Mouse (Mus musculus) stomach, embryonic 15.5 days (tissue): ENCODE data around the gene Bicra. TPM values are rescaled to one million over a fixed set of nuclear protein-coding genes. Genes with fewer than 3 reads are reported as not detected.
A peak's percentile ranks its signal among the peaks of the same experiment; 100 is the strongest.

ENCODE experiments used
- ATAC-seq: fragments of 200-750 bp; cut with Nextera tagmentation; 2 replicates; pipeline ENCODE4 v1.8.0; 2017; ENCODE audit warnings: low read depth, moderate number of reproducible peaks, moderate TSS enrichment; ENCODE audit not compliant: insufficient read depth, low FRiP score
- H3K27ac ChIP-seq: fragments of 300-500 bp; sonication (generic); 2 replicates; pipeline ENCODE4 v1.5.1; 2015; ENCODE audit warnings: mild to moderate bottlenecking, inconsistent platforms
- H3K27me3 ChIP-seq: fragments of 300-500 bp; sonication (generic); replicated peaks from 2 replicates; pipeline ENCODE4 v1.6.1; 2015; ENCODE audit warnings: inconsistent platforms
- H3K36me3 ChIP-seq: fragments of 300-500 bp; sonication (generic); 2 replicates; pipeline ENCODE4 v1.6.1; 2015; ENCODE audit warnings: inconsistent platforms
- H3K4me1 ChIP-seq: fragments of 300-500 bp; sonication (generic); 2 replicates; pipeline ENCODE4 v1.6.1; 2015; ENCODE audit warnings: inconsistent platforms
- H3K4me2 ChIP-seq: fragments of 300-500 bp; sonication (generic); 2 replicates; pipeline ENCODE4 v1.6.1; 2015; ENCODE audit warnings: mild to moderate bottlenecking, inconsistent platforms
- H3K4me3 ChIP-seq: fragments of 300-500 bp; sonication (generic); replicated peaks from 2 replicates; pipeline ENCODE4 v1.5.1; 2015; ENCODE audit warnings: inconsistent platforms
- H3K9ac ChIP-seq: fragments of 300-500 bp; sonication (generic); 2 replicates; pipeline ENCODE4 v1.6.1; 2015; ENCODE audit warnings: inconsistent platforms
- H3K9me3 ChIP-seq: fragments of 300-500 bp; sonication (generic); 2 replicates; pipeline ENCODE4 v1.6.1; 2016; ENCODE audit warnings: inconsistent platforms
- WGBS: fragments of 180-500 bp; shearing (Covaris S2); methylation state at CpG from one replicate; pipeline ENCODE4 v1.1.7; 2015; 5-methylcytosine and 5-hydroxymethylcytosine counted together
- polyA plus RNA-seq: library from polyadenylated mRNA; unstranded; fragments of >200 nt; fragmentation: Nextera tagmentation; extraction: Ambion mirVana; gene quantifications from 2 replicates; pipeline ENCODE4 v1.2.1, GENCODE M21; 2015

The Bicra gene
- 5.8 and 7.2 TPM in 2 replicates for polyA plus RNA-seq

DNA sequence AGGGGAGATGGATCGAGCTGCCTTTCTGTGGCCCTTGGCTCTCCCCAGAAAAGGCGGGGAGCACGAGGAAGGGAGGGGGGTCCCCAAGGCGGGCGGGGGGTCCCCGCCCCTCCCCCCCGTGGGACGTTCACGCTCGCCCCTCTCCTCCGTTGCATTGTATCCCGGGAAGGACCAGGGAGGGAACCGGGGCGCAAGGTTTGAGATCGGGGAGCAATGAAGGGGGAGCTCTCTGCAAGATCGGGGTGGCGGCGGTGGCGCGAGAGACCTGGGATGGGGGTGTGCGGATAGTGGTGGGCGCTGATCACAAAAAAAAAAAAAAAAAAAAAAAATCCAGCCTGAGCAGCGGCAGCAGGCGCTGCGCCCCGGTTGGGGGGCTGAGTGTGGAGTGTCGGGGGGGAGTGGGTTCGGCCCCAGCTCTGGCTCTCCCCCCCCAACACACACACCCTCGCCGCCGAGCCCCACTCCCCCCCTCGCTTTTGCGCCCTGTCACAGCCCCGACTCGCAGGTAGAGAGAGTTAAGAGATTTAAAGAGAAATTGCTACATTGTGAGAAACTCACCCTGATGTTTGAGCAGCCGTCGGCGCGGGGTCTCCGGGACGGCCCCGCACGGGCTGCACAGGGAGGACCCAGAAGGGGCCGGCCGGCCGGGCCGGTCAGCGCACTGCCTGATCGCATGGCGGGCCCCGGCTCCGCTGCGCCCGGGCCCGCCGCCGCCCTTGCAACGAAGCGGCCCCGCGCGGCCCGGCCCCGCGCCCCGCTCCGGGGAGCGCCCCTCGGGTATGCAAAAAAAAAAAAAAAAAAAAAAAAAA, at the start of gene Bicra:
Gene Bicra (minus strand): TSS at position 584 of the 809 bp plus-strand sequence.
- Histone ChIP-seq H3K27ac (peak within 1 kb of the TSS; percentile 97), H3K4me3 (peak within 1 kb of the TSS; percentile 85), H3K27me3 (no peaks in the 10 kb centered on the region), H3K36me3 (no peaks in the 10 kb centered on the region), H3K9me3 (no peaks in the 10 kb centered on the region), H3K4me2 (peak within 1 kb of the TSS; percentile 83), H3K9ac (peak within 1 kb of the TSS; percentile 99), H3K4me1 (peaks cover 44% of the 10 kb centered on the region)
- under 1% methylated on average over 65 of the region's 69 CpGs for WGBS
- peak; percentile 45 for ATAC-seq

- no peak overlapping the region for H3K4me2 ChIP-seq
- no peak overlapping the region for H3K4me3 ChIP-seq
- 66% methylated on average over 3 of the region's 3 CpGs for WGBS
- ATAC-seq: no peak
- H3K27me3 ChIP-seq: no peaks in the 10 kb centered on the region
- peaks cover 7% of the 10 kb centered on the region for H3K4me1 ChIP-seq
- no peak overlapping the region for H3K9ac ChIP-seq
- no peaks in the 10 kb centered on the region for H3K9me3 ChIP-seq
- no peak overlapping the region for H3K27ac ChIP-seq
- H3K36me3 ChIP-seq: no peaks in the 10 kb centered on the region
These were observed 46.9 kb upstream of the Bicra start for GRCm38 (mm10) chr7:16094592-16094991.

DNA sequence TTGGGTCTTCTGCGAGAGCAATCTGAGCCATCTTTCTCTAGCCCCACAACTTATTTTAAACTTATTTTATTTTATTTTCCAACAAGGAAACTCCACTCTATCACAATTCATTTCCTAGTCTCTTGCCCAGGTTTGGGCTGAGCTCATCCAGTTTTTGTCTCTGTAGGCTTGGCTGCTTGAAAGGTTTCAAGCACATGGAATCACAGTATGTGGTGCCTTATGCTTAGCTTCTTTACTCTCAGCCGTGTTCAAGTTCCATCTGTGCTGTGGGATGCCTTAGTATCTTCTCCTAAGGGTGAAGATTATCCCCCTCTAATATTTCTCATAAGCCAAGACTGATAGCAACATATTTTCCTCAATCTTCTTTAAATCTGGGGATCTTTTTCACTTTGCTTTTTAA, 39.9 kb upstream of the Bicra start:
- Histone ChIP-seq H3K9me3 (no peaks in the 10 kb centered on the region), H3K4me1 (no peaks in the 10 kb centered on the region), H3K27me3 (no peaks in the 10 kb centered on the region), H3K27ac (no peak overlapping the region), H3K4me2 (no peak overlapping the region), H3K4me3 (no peak overlapping the region), H3K9ac (no peak overlapping the region), H3K36me3 (no peaks in the 10 kb centered on the region)
- ATAC-seq: no peak
- WGBS: 75% methylated on average over 2 of the region's 2 CpGs

GRCm38 (mm10) chr7:16083361-16083760, 35.6 kb upstream of the Bicra start:
- Histone ChIP-seq H3K4me3 (no peak overlapping the region), H3K27me3 (no peaks in the 10 kb centered on the region), H3K9ac (no peak overlapping the region), H3K9me3 (no peaks in the 10 kb centered on the region), H3K4me2 (no peak overlapping the region), H3K36me3 (no peaks in the 10 kb centered on the region), H3K4me1 (no peaks in the 10 kb centered on the region), H3K27ac (no peak overlapping the region)
- WGBS: 62% methylated on average over 4 of the region's 4 CpGs
- ATAC-seq: no peak

DNA sequence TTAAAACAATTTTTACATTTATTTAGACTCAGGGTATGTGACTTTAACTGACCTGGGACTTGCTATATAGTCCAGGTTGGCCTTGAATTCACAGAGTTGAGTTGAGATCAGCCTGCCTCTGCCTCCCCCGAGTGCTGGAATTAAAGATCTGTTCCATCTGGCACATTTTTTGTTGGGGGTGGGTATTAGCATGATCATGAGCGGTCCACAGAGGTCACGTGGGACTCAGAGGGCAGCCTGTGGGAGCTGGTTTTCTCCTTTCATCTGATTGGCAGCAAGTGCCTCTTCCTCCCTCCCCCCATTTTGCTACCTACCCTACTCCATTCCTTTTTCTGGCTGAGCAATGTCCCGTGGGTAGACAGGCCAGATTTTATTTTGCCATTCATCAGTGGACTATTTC, 32.9 kb upstream of the Bicra start:
- no peak for ATAC-seq
- Histone ChIP-seq H3K9me3 (no peaks in the 10 kb centered on the region), H3K4me2 (no peak overlapping the region), H3K27ac (no peak overlapping the region), H3K27me3 (no peaks in the 10 kb centered on the region), H3K36me3 (no peaks in the 10 kb centered on the region), H3K9ac (no peak overlapping the region), H3K4me1 (no peaks in the 10 kb centered on the region), H3K4me3 (no peak overlapping the region)
- WGBS: 59% methylated on average over 4 of the region's 4 CpGs

- no peaks in the 10 kb centered on the region for H3K4me1 ChIP-seq
- no peak overlapping the region for H3K27ac ChIP-seq
- H3K4me2 ChIP-seq: no peak overlapping the region
- no peaks in the 10 kb centered on the region for H3K27me3 ChIP-seq
- 52% methylated on average over 1 of the region's 1 CpGs for WGBS
- no peaks in the 10 kb centered on the region for H3K36me3 ChIP-seq
- no peak for ATAC-seq
- no peaks in the 10 kb centered on the region for H3K9me3 ChIP-seq
- no peak overlapping the region for H3K4me3 ChIP-seq
- no peak overlapping the region for H3K9ac ChIP-seq
These were observed 32.2 kb upstream of the Bicra start for GRCm38 (mm10) chr7:16079947-16080346.

GRCm38 (mm10) chr7:16071906-16072305, 24.2 kb upstream of the Bicra start:
- Histone ChIP-seq H3K4me2 (no peak overlapping the region), H3K9me3 (no peaks in the 10 kb centered on the region), H3K9ac (no peak overlapping the region), H3K27ac (no peak overlapping the region), H3K4me1 (no peaks in the 10 kb centered on the region), H3K36me3 (no peaks in the 10 kb centered on the region), H3K4me3 (no peak overlapping the region), H3K27me3 (no peaks in the 10 kb centered on the region)
- ATAC-seq: no peak; the same call in 1 of the 2 replicates
- WGBS: 71% methylated on average over 6 of the region's 6 CpGs

- ATAC-seq: no peak
- Histone ChIP-seq H3K9me3 (no peaks in the 10 kb centered on the region), H3K9ac (no peak overlapping the region), H3K4me3 (no peak overlapping the region), H3K4me2 (no peak overlapping the region), H3K27me3 (no peaks in the 10 kb centered on the region), H3K36me3 (no peaks in the 10 kb centered on the region), H3K4me1 (no peaks in the 10 kb centered on the region), H3K27ac (no peak overlapping the region)
These were observed 23.1 kb upstream of the Bicra start for GRCm38 (mm10) chr7:16070846-16071245.

DNA sequence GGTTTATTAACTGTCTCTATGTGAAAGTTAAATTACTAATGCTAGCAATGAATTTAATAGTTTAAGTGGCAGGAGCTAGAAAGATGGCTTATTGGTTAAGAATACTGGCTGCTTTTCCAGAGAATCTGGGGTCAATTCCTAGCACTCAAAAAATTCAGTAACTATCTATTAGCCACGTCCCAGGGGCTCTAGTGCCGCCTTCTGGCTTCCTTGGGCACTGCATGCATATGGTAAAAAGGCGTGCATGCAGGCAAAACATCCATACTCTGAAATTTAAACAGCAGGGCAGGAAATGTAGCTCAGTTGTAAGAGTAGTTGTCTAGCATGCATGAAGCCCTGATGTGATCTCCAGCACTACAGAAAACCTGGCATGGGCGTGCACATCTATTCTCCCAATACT, 15.8 kb upstream of the Bicra start:
- Histone ChIP-seq H3K4me3 (no peak overlapping the region), H3K36me3 (no peaks in the 10 kb centered on the region), H3K4me2 (no peak overlapping the region), H3K9ac (no peak overlapping the region), H3K27ac (no peak overlapping the region), H3K27me3 (peaks cover 9% of the 10 kb centered on the region; the same call in 1 of the 2 replicates), H3K4me1 (peaks cover 4% of the 10 kb centered on the region; the same call in 1 of the 2 replicates), H3K9me3 (no peaks in the 10 kb centered on the region)
- 37% methylated on average over 4 of the region's 4 CpGs for WGBS
- no peak for ATAC-seq

- 72% methylated on average over 15 of the region's 15 CpGs for WGBS
- peaks cover 9% of the 10 kb centered on the region; the same call in 1 of the 2 replicates for H3K27me3 ChIP-seq
- H3K4me1 ChIP-seq: peaks cover 4% of the 10 kb centered on the region; the same call in 1 of the 2 replicates
- H3K36me3 ChIP-seq: no peaks in the 10 kb centered on the region
- no peak overlapping the region for H3K27ac ChIP-seq
- H3K4me2 ChIP-seq: no peak overlapping the region
- H3K9me3 ChIP-seq: no peaks in the 10 kb centered on the region
- H3K4me3 ChIP-seq: no peak overlapping the region
- ATAC-seq: no peak
- no peak overlapping the region for H3K9ac ChIP-seq
These were observed 14.3 kb upstream of the Bicra start for GRCm38 (mm10) chr7:16062099-16062420.

GRCm38 (mm10) chr7:16061219-16062098, 13.7 kb upstream of the Bicra start, which contains the start of gene Zfp541:
Zfp541 (plus strand) TSS chr7:16061814.
- ATAC-seq: no peak
- H3K4me2 ChIP-seq: peak within 1 kb of the TSS; percentile 39
- H3K9ac ChIP-seq: no peak within 1 kb of the TSS
- no peak within 1 kb of the TSS for H3K4me3 ChIP-seq
- 44% methylated on average over 75 of the region's 80 CpGs for WGBS
- no peak within 1 kb of the TSS for H3K27ac ChIP-seq
- H3K4me1 ChIP-seq: peaks cover 4% of the 10 kb centered on the region; the same call in 1 of the 2 replicates
- no peaks in the 10 kb centered on the region for H3K36me3 ChIP-seq
- H3K9me3 ChIP-seq: no peaks in the 10 kb centered on the region
- peaks cover 9% of the 10 kb centered on the region; the same call in 1 of the 2 replicates for H3K27me3 ChIP-seq

- Histone ChIP-seq H3K4me2 (no peak overlapping the region), H3K9me3 (no peaks in the 10 kb centered on the region), H3K4me3 (no peak overlapping the region), H3K27ac (peak overlapping the region; percentile 31; the same call in 1 of the 2 replicates), H3K27me3 (peaks cover 9% of the 10 kb centered on the region; the same call in 1 of the 2 replicates), H3K4me1 (peaks cover 4% of the 10 kb centered on the region; the same call in 1 of the 2 replicates), H3K36me3 (no peaks in the 10 kb centered on the region), H3K9ac (no peak overlapping the region)
- peak; percentile 21; the same call in 1 of the 2 replicates for ATAC-seq
- 41% methylated on average over 2 of the region's 2 CpGs for WGBS
These were observed 9.4 kb upstream of the Bicra start for GRCm38 (mm10) chr7:16057136-16057534.
